Mouse (Mus musculus) thymus, postnatal 0 days (tissue): ENCODE data around the gene Dcxr. TPM values are rescaled to one million over a fixed set of nuclear protein-coding genes. Genes with fewer than 3 reads are reported as not detected.
"Not testable (repeated sequence)": the region's sequence is repeated elsewhere in the genome, so short reads cannot be mapped to it uniquely, and the experiment has no call there.

ENCODE experiments used
- DNase-seq: peaks from one replicate; pipeline ENCODE4 v3.0.0-alpha.2; 2015; ENCODE audit warnings: low spot score
- polyA plus RNA-seq: library from polyadenylated mRNA; unstranded; fragments of >200 nt; fragmentation: Nextera tagmentation; extraction: Ambion mirVana; gene quantifications from 2 replicates; pipeline ENCODE4 v1.2.1, GENCODE M21; 2015

The Dcxr gene
- polyA plus RNA-seq, 1 experiment from 2014 or later, result 78.7 TPM

DNA sequence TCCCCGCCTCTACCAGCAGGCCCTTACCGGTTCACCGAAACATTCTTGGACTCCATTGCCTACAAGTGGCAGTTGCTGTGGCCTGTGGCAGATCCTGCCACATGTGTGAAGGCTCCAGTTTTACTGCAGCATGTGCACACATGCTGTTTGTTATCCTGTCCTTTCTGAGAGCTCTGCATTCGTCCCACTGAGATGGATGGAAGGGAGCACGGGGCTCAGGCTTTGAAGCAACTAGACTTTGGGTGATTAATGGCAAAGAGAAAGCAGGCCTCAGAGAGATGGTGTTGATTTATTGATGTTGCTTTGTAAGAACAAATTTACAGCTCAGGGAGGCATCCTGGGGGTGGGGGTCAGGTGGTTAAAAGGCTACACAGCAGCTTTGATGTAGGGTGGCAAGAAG, 16.4 kb downstream of the Dcxr start:
- DNase-seq, result no peak

DNA sequence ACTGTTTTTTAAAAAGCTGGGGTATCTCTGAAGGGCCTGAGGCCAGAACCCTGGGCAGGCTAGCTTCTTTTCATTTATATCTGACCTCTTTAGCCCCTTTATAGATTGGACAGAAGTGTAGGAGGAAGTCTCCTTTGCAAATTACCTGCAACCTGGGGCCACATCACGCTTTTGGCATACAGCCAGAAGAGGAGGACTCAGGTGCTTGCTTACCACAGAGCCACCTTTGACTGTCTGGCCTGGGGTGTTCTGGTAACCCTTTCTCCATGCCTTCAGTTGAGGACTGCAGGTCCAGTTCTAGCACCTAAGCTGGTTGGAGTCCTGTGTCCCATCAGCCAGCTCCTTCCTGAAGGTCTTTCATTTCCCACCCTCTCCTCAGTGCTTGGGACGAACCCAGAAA, 17.5 kb downstream of the Dcxr start:
- DNase-seq, result no peak

DNA sequence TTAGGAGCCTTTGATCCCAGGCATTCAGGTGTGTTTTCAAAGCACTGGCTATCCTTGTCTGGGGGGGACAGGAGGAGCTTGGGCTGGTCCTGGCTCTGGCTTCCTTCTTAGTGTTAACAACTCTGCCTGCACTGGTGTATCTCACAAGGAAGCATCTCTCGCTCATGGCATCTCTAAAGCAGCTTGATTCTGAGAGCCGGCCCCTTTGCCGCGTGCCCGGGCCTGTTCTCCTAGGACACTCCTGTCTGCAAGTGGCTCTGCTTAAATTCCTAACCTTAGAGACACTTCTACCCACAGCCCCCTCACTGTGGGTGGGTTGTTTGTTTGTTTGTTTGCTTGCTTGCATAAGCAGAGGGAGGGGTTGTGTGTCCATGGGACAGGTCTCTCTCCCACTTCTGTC, 19.1 kb downstream of the Dcxr start:
- no peak for DNase-seq

DNA sequence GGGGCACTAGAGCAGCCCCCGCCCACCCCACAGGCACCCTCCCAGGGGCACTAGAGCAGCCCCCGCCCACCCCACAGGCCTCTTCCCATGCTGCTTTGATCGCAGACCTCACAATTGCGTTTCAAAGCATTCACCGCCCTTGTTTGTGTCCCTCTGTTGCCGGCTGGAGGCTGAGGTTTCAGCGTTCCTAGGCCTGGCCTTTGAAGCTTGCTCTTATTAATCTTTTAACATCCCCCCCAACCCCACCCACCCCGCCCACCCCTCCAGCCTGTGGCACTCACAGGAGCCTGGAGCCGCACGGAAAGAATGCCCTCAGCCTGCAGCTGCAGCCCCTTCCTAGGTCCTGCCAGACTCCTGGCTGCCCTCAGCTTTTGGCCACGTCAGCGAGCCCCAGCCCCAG, 19.9 kb downstream of the Dcxr start:
- DNase-seq, result no peak

DNA sequence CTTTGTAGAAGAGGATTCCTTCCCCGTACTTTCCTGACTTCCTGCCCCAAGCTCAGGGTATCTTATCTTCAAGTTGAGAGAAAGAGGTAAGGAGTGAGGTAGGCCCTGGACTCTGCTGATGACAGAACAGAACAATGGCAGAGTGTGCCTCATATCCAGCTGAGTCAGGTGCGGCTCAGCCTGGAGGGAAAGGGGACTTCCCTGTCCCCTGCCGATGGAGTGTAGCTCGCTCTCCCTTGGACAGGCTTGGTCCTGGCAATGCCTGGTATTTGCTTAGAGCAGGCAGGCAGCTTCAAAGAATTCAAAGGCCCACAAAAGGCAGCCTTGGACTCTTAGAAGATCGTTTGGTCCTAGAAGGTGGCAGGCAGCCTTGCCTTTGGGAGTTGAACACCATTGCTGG, 21.0 kb downstream of the Dcxr start:
- DNase-seq, result no peak

DNA sequence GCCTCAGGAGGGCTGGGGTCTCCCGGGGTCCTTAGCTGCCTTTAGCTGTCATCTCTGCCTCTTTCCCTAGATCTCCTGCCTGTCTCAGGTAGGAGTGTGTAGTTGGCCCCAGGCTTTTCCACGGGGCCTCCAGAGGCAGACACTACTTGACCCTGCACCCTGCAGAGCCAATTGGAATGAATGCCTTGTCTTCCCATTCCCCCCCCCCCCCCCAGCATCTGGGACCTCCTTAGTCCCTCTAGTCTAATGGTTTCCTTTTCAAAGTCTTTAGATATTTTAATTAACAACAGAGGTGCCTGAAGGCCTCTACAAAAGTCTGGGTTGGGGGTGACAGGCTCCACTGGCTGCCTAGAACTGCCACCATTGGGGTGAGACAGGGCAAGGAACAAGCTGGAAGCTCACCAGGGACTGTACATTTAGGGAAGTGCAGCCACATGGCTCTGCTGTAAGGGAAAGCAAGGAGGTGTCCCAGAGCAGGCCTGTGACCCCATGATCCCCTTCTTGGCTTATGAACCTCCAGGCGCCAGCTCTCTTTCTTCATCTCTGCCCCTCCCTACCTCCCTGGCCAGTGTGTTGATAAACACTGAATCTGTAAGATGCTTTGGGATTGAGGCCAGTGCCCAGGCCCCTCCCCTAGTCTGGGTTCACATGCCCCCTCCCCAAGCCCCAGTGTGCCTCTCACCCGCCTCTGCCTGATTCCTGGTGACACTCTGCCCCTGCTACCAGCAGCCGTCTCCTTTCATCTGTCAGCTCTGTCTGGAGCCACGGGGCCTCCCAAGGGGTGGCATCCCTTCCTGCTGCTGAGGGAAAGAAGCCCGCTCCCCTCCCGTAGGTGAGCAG, 22.4 kb downstream of the Dcxr start:
- no peak for DNase-seq

DNA sequence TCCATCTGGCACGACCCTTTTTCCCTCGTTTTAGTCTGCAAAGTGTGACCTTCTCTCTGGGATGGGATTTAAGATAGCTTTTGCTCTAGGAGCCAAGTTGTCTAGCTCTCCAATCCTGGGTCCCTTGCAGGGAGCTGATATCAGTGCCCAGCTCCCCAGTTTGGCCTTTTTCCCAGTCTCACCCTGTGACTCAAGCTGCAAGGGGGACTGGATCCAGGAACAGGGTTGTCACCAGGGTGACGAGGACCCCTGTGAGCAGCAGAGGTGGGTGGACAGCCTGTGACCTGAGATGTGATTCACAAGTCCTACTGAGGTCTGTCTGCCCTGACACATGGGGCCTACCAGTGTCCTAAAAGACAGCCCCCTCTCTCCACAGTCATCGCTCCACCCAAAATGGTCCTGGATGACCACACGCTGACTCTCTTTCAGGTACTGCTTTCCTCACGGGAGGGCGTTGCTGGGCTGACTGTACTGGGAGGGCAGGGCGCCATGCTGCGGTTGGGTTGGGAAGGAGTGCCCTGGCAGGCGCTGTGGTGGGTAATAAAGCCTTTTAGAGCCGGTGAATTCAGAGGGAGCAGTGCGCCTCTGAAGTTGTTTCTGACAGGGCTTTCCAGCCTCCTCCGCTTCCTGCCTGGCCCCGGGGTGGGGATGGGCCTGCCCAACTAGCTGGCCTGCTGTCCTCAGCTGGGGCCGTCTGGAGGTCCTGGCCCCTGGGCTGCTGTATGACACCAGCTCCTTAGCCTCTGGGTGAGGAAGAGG, 23.2 kb downstream of the Dcxr start:
- DNase-seq, result no peak

DNA sequence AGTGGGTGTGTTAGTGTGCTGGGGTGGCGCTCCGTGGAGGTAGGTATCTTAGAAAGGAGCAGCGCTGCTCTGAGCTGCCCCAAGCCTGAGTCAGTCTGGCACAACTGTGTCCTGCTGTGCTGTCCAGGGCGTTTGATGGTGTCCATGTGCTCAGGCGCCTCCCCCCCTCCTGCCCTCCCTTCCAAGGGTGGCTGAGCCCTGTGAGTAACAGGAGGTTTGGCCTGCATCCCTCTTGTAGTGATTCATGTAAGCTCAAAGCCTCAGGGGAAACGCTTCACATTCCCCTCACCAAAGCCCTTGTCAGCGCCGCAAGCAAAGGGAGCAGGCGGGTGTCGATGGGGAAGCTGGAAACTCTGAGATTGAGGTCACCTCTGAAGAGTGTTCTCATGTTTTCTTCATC, 29.3 kb downstream of the Dcxr start:
- DNase-seq, result no peak

DNA sequence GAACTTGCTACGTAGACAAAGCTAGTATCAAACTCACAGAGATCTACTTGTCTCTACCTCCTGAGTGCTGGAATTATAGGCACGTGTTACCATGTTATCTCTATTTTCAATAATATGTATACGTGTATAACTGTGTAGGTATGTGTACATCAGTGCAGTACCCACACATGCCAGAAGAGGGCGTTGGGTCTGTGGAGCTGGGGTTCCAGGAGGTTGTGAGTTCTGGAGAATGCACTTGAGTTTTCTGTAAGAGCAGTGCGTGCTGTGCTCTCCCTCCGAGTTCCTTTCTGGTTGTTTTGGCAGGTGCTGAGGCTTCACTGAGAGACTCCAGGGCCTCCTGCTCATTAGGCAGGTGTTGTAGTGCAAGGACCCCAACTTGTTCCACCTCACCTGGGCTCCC, 30.5 kb downstream of the Dcxr start:
- no peak for DNase-seq

DNA sequence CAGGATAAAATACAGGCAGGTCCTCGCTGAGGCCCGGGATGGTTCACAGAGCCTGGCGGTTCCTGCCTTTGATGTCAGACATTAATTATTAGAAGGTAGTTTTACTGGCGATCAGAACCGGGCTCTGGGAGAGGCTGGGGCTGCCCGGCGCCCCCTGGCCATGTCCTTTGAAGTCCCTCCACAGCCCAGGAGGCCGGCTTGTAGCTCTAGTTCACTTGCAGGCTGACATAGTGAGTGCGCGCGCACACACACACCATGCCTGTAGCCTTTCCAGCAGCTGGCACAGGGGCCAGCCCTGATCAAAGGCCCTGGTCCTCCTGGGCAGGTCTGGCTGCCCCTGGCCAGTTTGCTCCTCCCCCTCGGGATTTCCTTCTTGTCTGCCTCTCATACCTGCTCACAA, 31.4 kb downstream of the Dcxr start:
- DNase-seq, result no peak

DNA sequence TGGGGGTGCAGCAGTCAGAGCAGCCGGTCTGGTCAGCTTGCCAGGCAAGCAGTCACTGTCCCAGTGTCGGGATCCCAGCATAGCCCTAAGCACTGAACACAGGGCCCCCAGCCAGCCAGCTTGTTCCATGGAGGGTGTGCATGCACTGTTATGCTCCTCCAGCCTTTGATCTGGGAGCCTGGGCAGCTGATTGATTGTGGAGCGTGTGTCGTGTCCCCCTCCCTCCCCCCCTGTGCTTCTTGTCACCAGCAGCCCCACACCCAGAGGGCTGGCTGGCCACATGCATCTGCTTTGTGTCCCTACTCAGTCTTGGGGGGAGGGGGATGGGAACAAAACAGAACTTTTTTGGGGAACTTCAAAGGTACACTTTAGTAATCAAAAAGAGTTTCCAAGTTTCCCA, 31.9 kb downstream of the Dcxr start:
- no peak for DNase-seq

DNA sequence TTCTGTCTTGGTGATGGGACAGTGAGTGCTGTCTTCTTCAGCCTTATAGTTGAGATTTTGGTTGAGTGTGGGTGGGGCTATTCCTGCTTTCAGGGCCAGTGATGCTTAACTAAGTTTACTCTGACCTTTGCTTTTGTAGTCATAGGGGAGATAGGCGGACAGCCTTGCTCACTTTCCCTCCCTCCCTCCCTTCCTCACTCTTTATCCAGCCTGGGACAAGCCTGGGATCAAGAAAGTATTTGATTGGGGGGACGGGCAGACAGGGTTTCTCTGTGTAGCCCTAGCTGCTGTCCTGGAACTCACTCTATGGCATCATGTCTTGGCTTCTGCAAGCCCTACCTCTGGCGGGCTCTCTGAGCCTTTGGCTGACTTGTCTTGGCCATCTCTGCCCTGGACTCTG, 33.6 kb downstream of the Dcxr start:
- no peak for DNase-seq

DNA sequence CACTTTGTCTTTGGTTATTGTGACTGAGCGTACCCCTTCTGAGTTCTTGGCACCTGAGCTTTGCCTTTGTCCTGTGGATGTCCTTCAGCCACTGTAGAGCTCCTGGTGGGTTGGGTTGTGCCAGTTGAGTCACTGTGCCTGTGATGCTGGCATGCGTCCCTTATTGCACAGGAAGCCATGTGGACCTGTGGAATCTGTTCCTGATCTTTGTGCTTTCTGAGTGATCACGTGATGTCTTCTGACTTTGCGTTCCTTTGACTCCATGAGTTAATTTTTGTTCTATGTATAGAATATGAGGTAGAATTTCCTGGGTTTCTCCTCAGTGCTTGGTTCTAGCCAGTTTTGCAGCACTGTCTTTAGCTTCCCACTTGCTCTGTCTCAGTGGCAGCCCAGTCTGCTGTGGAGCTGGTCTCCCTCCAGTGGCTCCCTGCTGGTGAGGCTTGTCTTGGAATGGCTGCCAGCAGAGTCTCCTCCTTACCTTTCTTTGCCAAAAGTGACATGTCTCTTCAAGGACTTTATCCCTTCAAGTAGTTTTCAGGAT, 34.5 kb downstream of the Dcxr start:
- DNase-seq, result no peak

DNA sequence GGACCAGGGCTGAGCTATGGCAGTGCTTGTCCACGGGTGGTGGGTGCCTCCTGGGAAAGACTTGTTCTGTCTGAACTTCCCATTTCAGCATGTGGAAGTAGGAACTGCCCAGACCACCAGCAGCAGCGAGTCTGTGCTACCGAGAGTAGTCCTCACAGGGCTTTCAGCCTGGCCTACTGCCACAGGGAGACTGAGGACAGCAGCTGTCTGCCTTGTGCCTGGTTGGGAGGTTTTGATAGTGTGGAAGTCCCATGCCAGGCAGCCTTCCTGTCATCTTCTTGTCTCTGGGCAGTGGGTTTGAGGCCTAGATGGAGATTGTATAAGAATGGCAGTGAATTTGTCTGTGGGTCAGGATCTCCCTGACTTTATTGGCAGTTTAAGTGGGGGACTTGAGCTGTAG, 37.7 kb downstream of the Dcxr start:
- DNase-seq, result no peak

DNA sequence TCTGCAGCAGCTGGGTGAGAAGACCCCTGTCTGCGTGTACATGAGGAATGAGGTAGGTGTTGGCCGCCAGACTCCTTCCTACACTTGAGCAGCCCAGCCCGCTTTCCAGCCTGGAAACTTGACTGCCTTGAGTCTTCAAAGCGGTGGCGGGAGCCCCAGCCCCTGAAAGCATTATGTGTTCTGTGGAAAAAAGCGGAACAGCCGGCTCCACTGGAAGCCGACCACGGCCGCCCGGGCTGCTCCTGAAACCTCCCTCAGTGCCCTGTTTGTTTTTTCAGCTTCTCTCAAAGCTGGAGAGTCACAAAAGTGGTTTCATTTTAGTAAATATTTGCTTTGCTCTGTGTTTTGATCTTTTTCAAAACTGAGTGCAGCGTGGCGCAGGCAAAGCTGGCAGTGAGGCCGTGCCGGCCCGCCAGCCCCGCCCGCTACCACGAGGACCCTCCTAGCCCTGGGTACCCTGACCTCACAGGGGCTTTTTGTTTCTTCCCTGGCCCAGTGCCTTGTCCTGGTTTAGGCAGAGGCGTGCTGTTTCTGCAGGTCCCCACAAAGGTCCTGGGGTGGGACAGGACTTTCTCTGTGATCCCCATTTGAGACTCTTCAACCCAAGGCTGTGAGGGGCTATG, 40.3 kb downstream of the Dcxr start:
- no peak for DNase-seq

DNA sequence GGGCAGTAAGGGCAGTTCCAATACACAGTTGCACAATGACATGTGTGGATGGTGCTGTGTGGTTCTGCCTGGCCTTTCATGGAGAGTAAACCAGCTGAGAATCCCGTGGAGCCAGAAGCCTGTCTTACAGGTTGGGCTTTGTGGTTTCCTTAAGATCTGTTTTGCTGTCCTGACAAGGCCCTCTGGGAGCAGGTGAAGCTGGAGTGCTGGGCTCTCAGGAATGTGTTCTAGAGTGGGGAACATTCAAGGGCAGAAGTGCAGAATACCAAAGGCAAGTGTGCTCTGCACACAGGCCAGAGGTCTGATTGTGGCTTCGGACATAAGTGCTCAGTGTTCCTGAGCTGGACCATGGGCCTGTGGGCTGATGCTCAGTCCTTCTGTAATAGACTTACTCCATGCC, 42.4 kb downstream of the Dcxr start:
- no peak for DNase-seq

DNA sequence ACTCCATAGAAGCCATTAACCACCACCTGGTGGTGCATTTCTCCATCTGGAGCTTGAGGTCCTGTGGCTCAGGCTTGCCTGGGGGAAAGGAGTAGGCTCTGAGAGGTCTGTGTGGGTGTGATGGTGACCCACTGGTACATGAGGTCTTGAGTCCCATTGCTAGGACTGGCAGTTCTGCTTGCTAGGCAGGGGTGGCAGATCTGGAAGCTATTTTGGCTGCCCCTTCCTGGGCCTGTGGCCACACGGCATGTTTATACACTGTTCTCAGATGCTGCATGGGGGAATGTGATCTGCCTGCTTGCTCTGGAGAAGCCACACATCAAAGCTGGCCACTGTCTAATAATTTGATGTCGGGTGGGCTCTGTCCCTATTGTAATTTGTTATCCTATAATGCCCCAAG, 43.0 kb downstream of the Dcxr start:
- DNase-seq, result no peak

DNA sequence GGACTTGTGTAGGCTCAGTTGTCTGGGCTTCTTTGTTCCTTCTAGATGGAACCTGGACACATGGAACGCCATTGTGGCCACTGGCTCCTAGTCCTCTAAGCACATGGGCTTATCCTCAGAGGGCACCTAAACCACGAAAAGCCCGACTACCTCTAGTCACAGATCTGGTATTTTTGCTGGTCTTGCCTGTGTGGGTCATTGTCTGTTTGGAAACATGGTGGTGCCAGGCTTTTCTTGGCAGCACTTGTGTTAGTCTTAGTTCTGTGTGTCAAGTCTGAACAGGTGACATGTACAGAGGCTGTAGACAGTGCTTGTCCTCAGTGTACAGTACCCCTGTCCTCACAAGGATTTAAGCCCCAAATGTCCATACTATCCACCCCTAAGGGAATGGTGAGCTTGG, 43.5 kb downstream of the Dcxr start:
- DNase-seq, result no peak

DNA sequence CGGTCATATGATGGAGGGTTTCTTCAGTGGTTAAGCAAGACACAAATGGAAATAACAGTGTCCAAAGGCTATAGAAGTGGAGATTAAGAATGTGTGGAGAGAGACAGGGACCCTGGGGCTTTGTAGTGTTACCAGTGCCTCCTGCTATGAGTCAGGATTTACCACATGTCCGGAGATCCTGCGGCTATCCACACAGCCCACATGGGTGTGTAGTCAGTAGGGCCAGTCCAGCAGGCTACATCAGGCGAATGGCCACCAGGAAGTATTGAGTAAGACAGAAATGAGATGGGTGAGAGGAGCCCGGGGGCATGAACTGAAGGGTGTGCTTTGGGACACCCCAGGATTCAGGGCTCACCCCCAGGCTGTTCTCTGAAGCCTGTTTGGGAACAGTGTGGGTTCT, 44.4 kb downstream of the Dcxr start:
- DNase-seq, result no peak

DNA sequence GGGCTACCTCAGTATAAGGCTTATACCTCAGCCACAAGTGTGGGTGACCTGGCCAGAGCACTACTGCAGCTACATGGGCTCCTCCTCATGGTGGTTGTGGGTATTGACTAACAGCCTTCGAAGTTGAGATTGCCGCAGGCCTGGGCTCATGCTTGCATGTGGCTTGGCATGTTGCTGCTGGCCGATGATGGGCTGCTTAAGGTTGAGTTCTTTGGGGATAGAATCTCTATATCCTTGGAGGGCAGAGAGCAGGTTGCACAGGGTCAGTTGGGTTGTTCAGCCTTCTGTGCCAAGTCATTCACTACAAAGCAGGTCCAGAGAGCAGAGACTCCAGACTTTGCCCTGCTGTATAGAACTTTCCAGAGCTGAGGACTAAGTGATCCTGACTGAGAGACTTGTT, 47.2 kb downstream of the Dcxr start:
- DNase-seq, result no peak

DNA sequence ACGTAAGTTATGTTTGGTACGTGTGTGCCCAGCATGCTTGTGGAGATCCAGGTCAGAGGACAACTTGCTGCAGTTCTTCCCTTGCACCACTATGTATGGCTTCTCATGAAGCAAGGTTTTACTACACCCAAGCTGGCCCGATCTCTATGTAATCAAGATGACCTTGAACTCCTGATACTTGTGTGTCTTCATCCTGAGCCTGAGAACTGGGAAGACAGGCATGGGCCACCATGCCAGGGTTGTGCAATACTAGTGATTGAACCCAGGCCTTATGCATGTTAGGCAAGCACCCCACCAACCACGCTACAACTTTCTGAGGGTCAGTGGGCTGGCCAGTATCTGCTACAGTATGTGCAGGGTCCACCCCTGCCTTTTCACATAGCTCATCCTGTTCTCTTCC, 50.1 kb downstream of the Dcxr start:
- DNase-seq, result no peak

DNA sequence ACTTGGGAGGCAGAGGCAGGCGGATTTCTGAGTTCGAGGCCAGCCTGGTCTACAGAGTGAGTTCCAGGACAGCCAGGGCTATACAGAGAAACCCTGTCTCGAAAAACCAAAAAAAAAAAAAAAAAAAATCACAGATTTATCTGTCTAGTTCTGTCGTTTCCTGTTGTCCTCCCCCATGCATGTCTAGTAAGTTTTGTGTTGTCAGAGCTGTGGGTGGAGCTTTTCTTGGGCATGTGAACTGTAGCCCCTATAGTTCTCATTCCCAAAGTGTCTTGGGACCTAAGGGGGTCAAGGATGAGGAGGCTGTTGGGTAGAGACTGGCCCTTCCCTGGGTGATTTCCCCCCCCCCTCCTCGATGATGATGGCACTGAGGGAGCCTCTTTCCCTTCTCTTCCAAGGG, 51.2 kb downstream of the Dcxr start:
- not testable (repeated sequence) for DNase-seq
